Mouse (Mus musculus): Measurements from ENCODE around the gene 1700024B05Rik.
"Not testable (repeated sequence)": the region's sequence is repeated elsewhere in the genome, so short reads cannot be mapped to it uniquely, and the experiment has no call there.

The 1700024B05Rik gene

GRCm38 (mm10) chr14:41943695-41944094 is at the start of gene 1700024B05Rik:
Gene 1700024B05Rik (plus strand): TSS chr14:41943995.
- DNase-seq (ENCODE audit: low spot score in 2 of 2) = not testable (repeated sequence)

- DNase-seq (ENCODE audit: low spot score in 2 of 2) = not testable (repeated sequence)
These were observed 36.6 kb upstream of the 1700024B05Rik start, which contains the start of gene Gm7980 for GRCm38 (mm10) chr14:41907190-41907589. Gene Gm7980 (minus strand): TSS chr14:41907290.

GRCm38 (mm10) chr14:41924649-41925048 is 19.1 kb upstream of the 1700024B05Rik start, which contains the start of gene 1700049E17Rik1:
Gene 1700049E17Rik1 (plus strand): TSS chr14:41924949.
- DNase-seq (ENCODE audit: low spot score in 2 of 2) = not testable (repeated sequence)

- not testable (repeated sequence) for DNase-seq (ENCODE audit: low spot score in 2 of 2)
These were observed 20.3 kb downstream of the 1700024B05Rik start for GRCm38 (mm10) chr14:41964095-41964494.

- not testable (repeated sequence) for DNase-seq (ENCODE audit: low spot score in 2 of 2)
These were observed 24.0 kb downstream of the 1700024B05Rik start, which contains the start of gene Gm6401 for GRCm38 (mm10) chr14:41967827-41968226. Gene Gm6401 (minus strand): TSS chr14:41967927.

- DNase-seq (ENCODE audit: low spot score in 2 of 2) = not testable (repeated sequence)
These were observed 24.8 kb downstream of the 1700024B05Rik start for GRCm38 (mm10) chr14:41968596-41968995.

GRCm38 (mm10) chr14:41983225-41983624 is 39.4 kb downstream of the 1700024B05Rik start, which contains the start of gene Gm3543:
Gene Gm3543 (minus strand): TSS chr14:41983325.
- DNase-seq (ENCODE audit: low spot score in 2 of 2) = not testable (repeated sequence)
